Mouse (Mus musculus) macrophage (primary cell): Measurements from ENCODE around the gene AC131692.1. TPM values are rescaled to one million over a fixed set of nuclear protein-coding genes. Genes with fewer than 3 reads are reported as not detected.

Source experiments
- H3K27ac ChIP-seq: fragments of 350-480 bp; formaldehyde crosslinking; 2 replicates; pipeline ENCODE4 v1.9.0; 2021
- H3K36me3 ChIP-seq: fragments of 350-480 bp; formaldehyde crosslinking; 2 replicates; pipeline ENCODE4 v1.9.0; 2021; ENCODE audit errors: inconsistent target
- H3K4me3 ChIP-seq: fragments of 350-480 bp; formaldehyde crosslinking; 2 replicates; pipeline ENCODE4 v1.9.0; 2021; ENCODE audit errors: inconsistent target
- H3K79me2 ChIP-seq: fragments of 350-480 bp; formaldehyde crosslinking; 2 replicates; pipeline ENCODE4 v1.9.0; 2021; ENCODE audit errors: inconsistent target
- WGBS: methylation state at CpG from one replicate; pipeline ENCODE4 v1.1.7; 2026; ENCODE audit warnings: inconsistent platforms; ENCODE audit not compliant: missing documents; 5-methylcytosine and 5-hydroxymethylcytosine counted together
- polyA plus RNA-seq: library from polyadenylated mRNA; stranded (reverse); fragments of 250-400 nt; gene quantifications from 3 replicates; pipeline ENCODE4 v1.2.4, GENCODE M21; 2018; ENCODE audit warnings: inconsistent platforms
- total RNA-seq, 78 experiments: library from RNA; depleted of rRNA; stranded (reverse); fragments of 250-400 nt; gene quantifications; 1 replicate in 9 of 78; 2 replicates in 24 of 78; 3 replicates in 43 of 78; 4 replicates in 2 of 78; pipeline ENCODE4 v1.2.4; 2018; ENCODE audit warnings: inconsistent platforms in 56 of 78

Gene AC131692.1
- 1 to 10 TPM in 3 of 26 experiments, not detected in 23; 1.3 to 2.3 (median 2.0) TPM for total RNA-seq (2018; cell fraction: chromatin; rRNA removed)
- total RNA-seq (2018; cell fraction: cytosol; rRNA removed), result not detected
- total RNA-seq (2018; cell fraction: nucleus; rRNA removed), result 1 to 10 TPM in 1 of 26 experiments, not detected in 25; 1.4 TPM
- polyA plus RNA-seq, result 0.29 TPM in 1 of 3 replicates, not detected in the others

GRCm38 (mm10) chr19:6094119-6094518 lies at the start of gene AC131692.1:
Gene AC131692.1, plus strand, starts transcription at chr19:6094419.
- H3K4me3 ChIP-seq, result no peak within 1 kb of the TSS
- H3K36me3 ChIP-seq, result no peaks in the 10 kb centered on the region
- WGBS, result 93% methylated on average over 7 of the region's 7 CpGs
- peaks cover 33% of the 10 kb centered on the region; the same call in 1 of the 2 replicates for H3K79me2 ChIP-seq
- H3K27ac ChIP-seq, result no peak within 1 kb of the TSS

GRCm38 (mm10) chr19:6045366-6046293 lies 48.6 kb upstream of the AC131692.1 start:
- peak overlapping the region; percentile 91 for H3K4me3 ChIP-seq
- WGBS, result 12% methylated on average over 18 of the region's 20 CpGs
- peaks cover 47% of the 10 kb centered on the region for H3K79me2 ChIP-seq

GRCm38 (mm10) chr19:6046294-6047153 lies 47.7 kb upstream of the AC131692.1 start, which contains the start of gene Syvn1:
Gene Syvn1, plus strand, starts transcription at chr19:6046576.
- Histone ChIP-seq H3K79me2 (peaks cover 56% of the 10 kb centered on the region), H3K36me3 (peaks cover 32% of the 10 kb centered on the region), H3K4me3 (peak within 1 kb of the TSS; percentile 91), H3K27ac (peak within 1 kb of the TSS; percentile 93)
- under 1% methylated on average over 59 of the region's 65 CpGs for WGBS

More at GRCm38 (mm10) chr19:6045366-6046293, 48.6 kb upstream of the AC131692.1 start:
- Histone ChIP-seq H3K27ac (peak overlapping the region; percentile 93), H3K36me3 (peaks cover 23% of the 10 kb centered on the region)

- WGBS, result 2% methylated on average over 44 of the region's 44 CpGs
- peak overlapping the region; percentile 93; the same call in 1 of the 2 replicates for H3K27ac ChIP-seq
- peaks cover 40% of the 10 kb centered on the region for H3K36me3 ChIP-seq
- peaks cover 64% of the 10 kb centered on the region for H3K79me2 ChIP-seq
- H3K4me3 ChIP-seq, result peak overlapping the region; percentile 91
These were observed 46.9 kb upstream of the AC131692.1 start for GRCm38 (mm10) chr19:6047154-6047898.

- peak overlapping the region; percentile 91 for H3K4me3 ChIP-seq
- peaks cover 69% of the 10 kb centered on the region for H3K79me2 ChIP-seq
- peaks cover 45% of the 10 kb centered on the region for H3K36me3 ChIP-seq
- 89% methylated on average over 6 of the region's 8 CpGs for WGBS
- no peak overlapping the region for H3K27ac ChIP-seq
These were observed 46.4 kb upstream of the AC131692.1 start for GRCm38 (mm10) chr19:6047899-6048166.

- peaks cover 76% of the 10 kb centered on the region for H3K79me2 ChIP-seq
- H3K4me3 ChIP-seq, result no peak overlapping the region
- WGBS, result 91% methylated on average over 11 of the region's 11 CpGs
- H3K27ac ChIP-seq, result no peak overlapping the region
- H3K36me3 ChIP-seq, result peaks cover 55% of the 10 kb centered on the region
These were observed 45.4 kb upstream of the AC131692.1 start for GRCm38 (mm10) chr19:6048681-6049410.

- Histone ChIP-seq H3K4me3 (no peak overlapping the region), H3K27ac (no peak overlapping the region), H3K36me3 (peaks cover 74% of the 10 kb centered on the region), H3K79me2 (peaks cover 91% of the 10 kb centered on the region)
- WGBS, result 95% methylated on average over 7 of the region's 7 CpGs
These were observed 41.7 kb upstream of the AC131692.1 start for GRCm38 (mm10) chr19:6052516-6052915.

- Histone ChIP-seq H3K27ac (no peak overlapping the region), H3K4me3 (no peak overlapping the region), H3K36me3 (peaks cover 65% of the 10 kb centered on the region), H3K79me2 (peaks cover 89% of the 10 kb centered on the region)
- 72% methylated on average over 5 of the region's 5 CpGs for WGBS
These were observed 39.9 kb upstream of the AC131692.1 start for GRCm38 (mm10) chr19:6054296-6054695.

- no peak overlapping the region; the same call in 1 of the 2 replicates for H3K27ac ChIP-seq
- H3K36me3 ChIP-seq, result peaks cover 41% of the 10 kb centered on the region
- 63% methylated on average over 4 of the region's 4 CpGs for WGBS
- H3K4me3 ChIP-seq, result peak overlapping the region; percentile 78
- H3K79me2 ChIP-seq, result peaks cover 70% of the 10 kb centered on the region
These were observed 37.5 kb upstream of the AC131692.1 start for GRCm38 (mm10) chr19:6056696-6057095.

GRCm38 (mm10) chr19:6057313-6058096 lies 36.7 kb upstream of the AC131692.1 start, which contains the start of the genes Mrpl49 and Fau:
Gene Mrpl49, minus strand, starts transcription at chr19:6057785.
Gene Fau, plus strand, starts transcription at chr19:6057844.
- H3K27ac ChIP-seq, result peak within 1 kb of the TSS; percentile 78
- under 1% methylated on average over 63 of the region's 63 CpGs for WGBS
- peaks cover 33% of the 10 kb centered on the region for H3K36me3 ChIP-seq
- peaks cover 70% of the 10 kb centered on the region for H3K79me2 ChIP-seq
- peak within 1 kb of the TSS; percentile 78 for H3K4me3 ChIP-seq

GRCm38 (mm10) chr19:6058513-6058912 lies 35.7 kb upstream of the AC131692.1 start:
- H3K79me2 ChIP-seq, result peaks cover 68% of the 10 kb centered on the region
- H3K27ac ChIP-seq, result peak overlapping the region; percentile 78
- H3K4me3 ChIP-seq, result peak overlapping the region; percentile 78
- peaks cover 23% of the 10 kb centered on the region for H3K36me3 ChIP-seq
- 39% methylated on average over 5 of the region's 5 CpGs for WGBS

- H3K27ac ChIP-seq, result peak overlapping the region; percentile 78; the same call in 1 of the 2 replicates
- peak overlapping the region; percentile 78 for H3K4me3 ChIP-seq
- 87% methylated on average over 5 of the region's 5 CpGs for WGBS
- peaks cover 68% of the 10 kb centered on the region for H3K79me2 ChIP-seq
- peaks cover 18% of the 10 kb centered on the region for H3K36me3 ChIP-seq
These were observed 35.3 kb upstream of the AC131692.1 start for GRCm38 (mm10) chr19:6058966-6059365.
